Mouse (Mus musculus): ENCODE results near the gene Itgb2.

DNA sequence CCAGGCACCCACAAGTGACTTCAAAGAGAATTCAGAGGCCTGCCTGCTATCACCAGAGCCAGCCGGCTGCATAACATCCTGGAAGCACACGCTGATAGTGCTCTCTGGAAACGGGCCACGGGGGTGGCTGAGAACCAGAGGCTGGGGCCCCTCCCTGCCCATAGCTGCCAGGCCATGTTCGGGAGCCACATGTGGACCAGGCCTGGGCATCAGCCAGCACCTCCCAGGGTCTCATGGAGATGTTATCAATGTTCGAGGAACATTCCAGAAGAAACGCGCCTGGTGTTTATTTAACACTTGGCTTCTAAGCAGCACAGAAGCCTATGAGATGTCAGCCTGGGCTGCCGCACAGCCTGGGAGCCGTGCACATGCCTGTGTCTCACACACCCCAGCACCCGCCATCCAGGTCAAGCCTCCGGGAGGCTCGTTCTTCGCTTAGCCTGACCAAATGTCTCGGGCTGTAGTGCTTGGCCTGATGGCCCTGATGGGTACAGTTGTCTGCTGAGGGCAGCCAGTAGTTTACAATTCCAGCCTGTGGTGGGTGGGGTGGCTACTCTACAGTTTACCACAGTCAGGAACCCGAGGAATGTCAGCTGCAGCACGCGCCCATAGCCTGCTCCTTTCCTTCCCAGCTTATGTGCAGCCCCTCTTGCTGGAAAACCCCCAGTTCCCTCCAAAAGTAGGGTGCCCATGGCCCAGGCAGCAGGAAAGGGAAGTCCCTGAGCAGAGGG is 45.7 kb upstream of the Itgb2 start:
- TF ChIP-seq POLR2A (IDR thresholded peaks at IDR 0.05; ENCODE audit: borderline replicate concordance, low read depth, low read length): no peak
- no peak for TF ChIP-seq CTCF (IDR thresholded peaks at IDR 0.05; ENCODE audit: low read depth, low read length)

Data from bone marrow macrophage, adult 2 months (primary cell).